Mouse (Mus musculus) liver, embryonic 16.5 days (tissue): ENCODE results near the gene Prg3. TPM values are rescaled to one million over a fixed set of nuclear protein-coding genes. Genes with fewer than 3 reads are reported as not detected.

Experiments used
- polyA plus RNA-seq: library from polyadenylated mRNA; unstranded; fragments of >200 nt; fragmentation: Nextera tagmentation; extraction: Ambion mirVana; gene quantifications from 2 replicates; pipeline ENCODE4 v1.2.1, GENCODE M21; 2015

Gene Prg3
- polyA plus RNA-seq, 1 experiment from 2014 or later: 5.0 TPM

Other genes with a start within 250 kb of the Prg3 start
- 0.89 and 0.95 TPM in 2 replicates for gene Gm19426, start 244.6 kb upstream of the Prg3 start, polyA plus RNA-seq
- 119 and 133 TPM in 2 replicates for gene Serping1, start 212.8 kb upstream of the Prg3 start, polyA plus RNA-seq
- gene Ube2l6, start 189.4 kb upstream of the Prg3 start, polyA plus RNA-seq: 486 and 542 TPM in 2 replicates
- 0.47 and 0.50 TPM in 2 replicates for gene Smtnl1, start 165.6 kb upstream of the Prg3 start, polyA plus RNA-seq
- 27.3 and 29.8 TPM in 2 replicates for gene Timm10, start 161.2 kb upstream of the Prg3 start, polyA plus RNA-seq
- 185 and 205 TPM in 2 replicates for gene Slc43a1, start 149.4 kb upstream of the Prg3 start, polyA plus RNA-seq
- gene Rtn4rl2, start 101.5 kb upstream of the Prg3 start, polyA plus RNA-seq: not detected in 2 replicates
- 100 and 103 TPM in 2 replicates for gene Slc43a3, start 51.6 kb upstream of the Prg3 start, polyA plus RNA-seq
- gene Prg2, start 7.8 kb upstream of the Prg3 start, polyA plus RNA-seq: 71.0 and 84.0 TPM in 2 replicates
- 127 and 134 TPM in 2 replicates for gene Ssrp1, start 49.0 kb downstream of the Prg3 start, polyA plus RNA-seq
- 0.46 and 0.55 TPM in 2 replicates for gene P2rx3, start 49.2 kb downstream of the Prg3 start, polyA plus RNA-seq
- gene Tnks1bp1, start 59.8 kb downstream of the Prg3 start, polyA plus RNA-seq: 5.4 and 6.4 TPM in 2 replicates
- gene Aplnr, start 148.0 kb downstream of the Prg3 start, polyA plus RNA-seq: 1.7 and 2.7 TPM in 2 replicates
- gene Lrrc55, start 209.0 kb downstream of the Prg3 start, polyA plus RNA-seq: 0.07 and 0.09 TPM in 2 replicates